Mouse (Mus musculus) liver, embryonic 14.5 days (tissue): ENCODE measurements at regions not wholly inside any gene's neighbourhood (a gene's known extent, or its start where the extent isn't known, plus 50 kb on each side); places are given as distances from the start of the nearest gene placed in this dataset.

Experiments used
- ATAC-seq: fragments of 200-750 bp; cut with Nextera tagmentation; 2 replicates; pipeline ENCODE4 v1.8.0; 2017; ENCODE audit warnings: moderate number of reproducible peaks, mild to moderate bottlenecking, moderate library complexity; ENCODE audit not compliant: insufficient read depth
- DNase-seq, 3 experiments: peaks; one replicate each; pipeline ENCODE4 v3.0.0-alpha.2; 2012 to 2013; ENCODE audit warnings: low read depth in 3 of 3, low spot score in 3 of 3
- H3K27ac ChIP-seq: fragments of 300-500 bp; sonication (generic); 2 replicates; pipeline ENCODE4 v1.5.1; 2014; ENCODE audit warnings: moderate library complexity, mild to moderate bottlenecking, control low read depth, inconsistent platforms
- H3K27me3 ChIP-seq: fragments of 300-500 bp; sonication (generic); 2 replicates; pipeline ENCODE4 v1.6.1; 2014; ENCODE audit warnings: mild to moderate bottlenecking, low read length, moderate library complexity; ENCODE audit not compliant: control insufficient read depth, insufficient read depth
- H3K36me3 ChIP-seq: fragments of 300-500 bp; sonication (generic); replicated peaks from 2 replicates; pipeline ENCODE4 v1.6.1; 2014; ENCODE audit warnings: low read depth; ENCODE audit not compliant: control insufficient read depth, insufficient read depth
- H3K4me1 ChIP-seq, 2 experiments: fragments of 200-500 bp in 1 of 2; fragments of 300-500 bp in 1 of 2; sonication (generic) in 1 of 2; replicated peaks; 2 replicates each; pipeline ENCODE4 v1.6.1; 2012 to 2014; ENCODE audit warnings: antibody characterized with exemption in 1 of 2, inconsistent platforms in 1 of 2, low read length in 1 of 2; ENCODE audit not compliant: control insufficient read depth in 2 of 2, insufficient read depth in 2 of 2
- H3K4me2 ChIP-seq: fragments of 300-500 bp; sonication (generic); 2 replicates; pipeline ENCODE4 v1.6.1; 2014; ENCODE audit warnings: low read depth, mild to moderate bottlenecking, control low read depth, moderate library complexity
- H3K4me3 ChIP-seq, 2 experiments: fragments of 200-500 bp in 1 of 2; fragments of 300-500 bp in 1 of 2; sonication (generic) in 1 of 2; 2 replicates each; pipeline ENCODE4 v1.5.1; 2012 to 2014; ENCODE audit warnings: low read depth in 2 of 2, low read length in 2 of 2, mild to moderate bottlenecking in 2 of 2, control low read depth in 1 of 2, inconsistent platforms in 1 of 2, moderate library complexity in 1 of 2; ENCODE audit not compliant: insufficient read depth in 1 of 2
- H3K9ac ChIP-seq: fragments of 300-500 bp; sonication (generic); replicated peaks from 2 replicates; pipeline ENCODE4 v1.6.1; 2014; ENCODE audit warnings: mild to moderate bottlenecking, control low read depth, moderate library complexity
- H3K9me3 ChIP-seq: fragments of 300-500 bp; sonication (generic); 2 replicates; pipeline ENCODE4 v1.6.1; 2016; ENCODE audit warnings: low read length, mixed read lengths; ENCODE audit not compliant: control insufficient read depth
- CTCF ChIP-seq: IDR thresholded peaks from 2 replicates; pipeline ENCODE4 v1.5.1; 2016; ENCODE audit warnings: antibody characterized with exemption, low read depth, control low read depth
- EP300 ChIP-seq: IDR thresholded peaks from 2 replicates; pipeline ENCODE4 v1.6.1; 2016; ENCODE audit warnings: antibody characterized with exemption, low read depth
- whole genome bisulfite sequencing: fragments of 180-500 bp; shearing (Covaris S2); extraction: QIAGEN DNeasy Blood & Tissue Kit; methylation state at CpG from one replicate; pipeline ENCODE4 v1.1.7; 2014; ENCODE audit not compliant: insufficient replicate concordance; 5-methylcytosine and 5-hydroxymethylcytosine counted together

DNA sequence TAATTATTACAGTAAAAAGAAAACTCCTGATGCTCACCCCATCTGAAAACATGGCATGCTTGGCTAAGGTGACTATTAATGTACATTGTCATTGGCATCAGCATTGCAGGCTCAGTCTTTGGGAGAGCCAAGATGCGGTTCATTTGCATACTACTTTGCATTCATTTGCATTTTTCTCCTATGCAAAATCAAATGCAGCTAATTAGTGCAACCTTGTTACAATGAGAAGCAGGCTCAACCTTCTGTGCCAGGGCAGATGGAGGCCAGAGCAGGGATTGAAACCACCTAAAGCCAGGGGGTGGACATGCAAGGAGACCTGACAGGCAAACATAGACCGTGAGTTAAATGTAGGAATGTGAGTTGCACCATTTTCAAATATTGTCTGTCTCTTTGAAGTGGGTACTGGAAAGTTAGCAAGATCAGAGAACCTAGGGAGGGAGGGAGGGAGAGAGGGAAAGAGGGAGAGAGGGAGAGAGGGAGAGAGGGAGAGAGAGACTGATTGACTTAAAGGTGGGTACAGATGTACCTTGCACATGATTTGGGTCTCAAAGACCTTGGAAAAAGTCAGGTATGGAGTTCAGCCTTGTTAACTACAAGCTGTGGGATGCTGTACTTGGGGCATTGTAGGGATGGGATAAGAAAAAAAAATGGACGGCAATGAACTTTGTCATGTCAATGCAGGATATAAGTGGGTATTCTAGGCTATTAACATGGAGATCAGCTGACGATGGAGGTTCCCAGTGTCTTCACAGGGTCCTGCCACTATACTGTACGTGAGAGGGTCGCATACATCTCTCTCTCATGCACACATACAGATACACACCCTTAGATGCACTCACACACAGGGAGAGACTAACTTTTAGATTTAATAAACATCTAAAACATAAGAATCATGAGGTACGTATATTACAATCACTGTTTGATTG lies 1362.1 kb upstream of the A1bg start:
- 65% methylated on average over 7 of the region's 7 CpGs for WGBS
- TF ChIP-seq EP300 (no peak), CTCF (no peak)

GRCm38 (mm10) chr15:62283661-62284429 lies 1361.0 kb upstream of the A1bg start:
- DNase-seq (no peak), ATAC-seq (no peak)
- Histone ChIP-seq H3K4me3 (no peak overlapping the region), H3K9me3 (no peaks in the 10 kb centered on the region), H3K27me3 (no peaks in the 10 kb centered on the region), H3K4me1 (peaks cover 4 to 9% of the 10 kb centered on the region in 2 experiments; a peak in 3 of 4 replicates), H3K27ac (no peak overlapping the region), H3K4me2 (no peak overlapping the region), H3K36me3 (no peaks in the 10 kb centered on the region), H3K9ac (no peak overlapping the region)
- 49% methylated on average over 6 of the region's 6 CpGs for WGBS
- TF ChIP-seq EP300 (no peak), CTCF (no peak)

More for the DNA sequence above, 1362.1 kb upstream of the A1bg start:
- Histone ChIP-seq H3K4me3 (no peak overlapping the region), H3K27me3 (no peaks in the 10 kb centered on the region), H3K36me3 (no peaks in the 10 kb centered on the region), H3K4me2 (no peak overlapping the region), H3K4me1 (peaks cover 4 to 9% of the 10 kb centered on the region in 2 experiments; a peak in 3 of 4 replicates), H3K9ac (no peak overlapping the region), H3K27ac (no peak overlapping the region), H3K9me3 (no peaks in the 10 kb centered on the region)
- DNase-seq (no peak), ATAC-seq (no peak)

GRCm38 (mm10) chr15:62282646-62283045 lies 1359.8 kb upstream of the A1bg start:
- no peaks in the 10 kb centered on the region for H3K27me3 ChIP-seq
- no peak overlapping the region for H3K27ac ChIP-seq
- peaks cover 4 to 9% of the 10 kb centered on the region in 2 experiments; a peak in 3 of 4 replicates for H3K4me1 ChIP-seq
- no peak overlapping the region for H3K9ac ChIP-seq
- H3K4me2 ChIP-seq = no peak overlapping the region
- TF ChIP-seq EP300 (no peak), CTCF (no peak)
- H3K36me3 ChIP-seq = no peaks in the 10 kb centered on the region
- 69% methylated on average over 9 of the region's 9 CpGs for WGBS
- DNase-seq = no peak
- no peak for ATAC-seq
- H3K9me3 ChIP-seq = no peaks in the 10 kb centered on the region
- no peak overlapping the region for H3K4me3 ChIP-seq

DNA sequence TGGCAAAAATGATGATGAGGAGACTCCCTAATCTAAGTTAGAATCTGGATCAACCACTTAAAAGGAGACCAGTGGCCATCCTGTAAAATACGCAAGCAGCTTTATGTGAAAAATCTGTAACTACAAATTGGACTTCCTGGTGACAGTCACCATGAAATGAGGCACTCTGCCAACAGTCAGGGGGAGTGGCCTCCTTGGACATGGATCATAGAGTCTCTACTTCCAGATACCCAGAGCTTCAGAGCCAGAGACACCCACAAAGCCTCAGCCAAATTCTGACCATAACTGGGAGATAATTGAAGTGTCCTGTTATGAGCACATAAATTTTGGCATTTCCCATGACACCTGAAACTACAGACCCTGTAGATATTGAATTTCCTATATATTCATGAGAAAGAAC lies 1359.3 kb upstream of the A1bg start:
- H3K4me3 ChIP-seq = no peak overlapping the region
- TF ChIP-seq CTCF = no peak
- TF ChIP-seq EP300 = no peak
- H3K9me3 ChIP-seq = no peaks in the 10 kb centered on the region
- H3K27ac ChIP-seq = no peak overlapping the region
- no peaks in the 10 kb centered on the region for H3K27me3 ChIP-seq
- H3K9ac ChIP-seq = no peak overlapping the region
- peaks cover 4 to 9% of the 10 kb centered on the region in 2 experiments; a peak in 3 of 4 replicates for H3K4me1 ChIP-seq
- no peak for DNase-seq
- no peak overlapping the region for H3K4me2 ChIP-seq
- ATAC-seq = no peak
- WGBS = 81% methylated on average over 1 of the region's 1 CpGs
- H3K36me3 ChIP-seq = no peaks in the 10 kb centered on the region

GRCm38 (mm10) chr15:62279526-62279925 lies 1356.7 kb upstream of the A1bg start:
- Histone ChIP-seq H3K27me3 (no peaks in the 10 kb centered on the region), H3K9me3 (no peaks in the 10 kb centered on the region), H3K9ac (no peak overlapping the region), H3K36me3 (no peaks in the 10 kb centered on the region), H3K4me1 (peaks cover 4 to 9% of the 10 kb centered on the region in 2 experiments; a peak in 3 of 4 replicates), H3K4me3 (no peak overlapping the region), H3K4me2 (no peak overlapping the region), H3K27ac (no peak overlapping the region)
- ATAC-seq = no peak
- no peak for DNase-seq
- TF ChIP-seq CTCF (no peak), EP300 (no peak)
- WGBS = 68% methylated on average over 2 of the region's 2 CpGs
